Mouse (Mus musculus) MEL-GATA-1-ER (cell line): ENCODE measurements around the gene Mllt10.
A peak's percentile ranks its signal among the peaks of the same experiment; 100 is the strongest.

Experiments used
- DNase-seq: peaks from one replicate; pipeline ENCODE4 v3.0.0-alpha.2; 2012; ENCODE audit warnings: low read depth; ENCODE audit errors: extremely low read depth

Mllt10 gene

DNA sequence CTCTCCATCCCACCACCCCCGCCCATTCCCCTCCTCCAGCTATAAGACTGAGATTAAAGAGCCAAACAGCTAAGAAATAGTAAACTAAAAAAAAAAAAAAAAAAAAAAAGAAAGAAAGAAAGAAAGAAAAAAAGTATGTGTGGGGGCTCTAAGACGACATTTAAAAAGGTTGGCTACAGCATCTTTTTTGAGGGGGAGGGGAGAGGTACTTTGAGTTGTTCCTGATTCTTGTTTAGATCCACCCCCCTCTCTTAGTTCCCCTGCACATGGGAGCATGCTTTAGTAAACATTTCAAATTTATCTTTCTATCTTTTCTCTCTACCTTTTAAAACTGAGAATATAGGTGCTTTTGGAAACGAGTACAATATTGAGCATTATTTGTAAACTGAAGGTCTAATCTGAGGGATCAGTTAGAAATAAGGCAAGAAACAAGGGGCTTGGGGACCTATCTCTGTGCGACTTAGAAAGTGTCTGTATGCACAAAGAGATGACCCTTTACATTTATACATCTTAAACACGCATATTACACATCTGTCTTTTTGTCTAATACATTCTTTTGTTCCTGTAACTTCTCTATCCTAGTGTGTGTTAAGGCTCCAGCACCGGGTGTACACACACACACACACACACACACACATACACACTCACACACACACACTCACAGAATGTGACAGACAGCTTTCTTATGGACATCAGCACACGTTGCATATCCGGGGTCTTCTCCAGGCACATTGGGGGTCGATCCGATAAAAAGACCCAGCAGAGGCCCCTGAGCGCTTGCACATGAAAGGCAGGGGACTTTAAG is 3.8 kb upstream of the Mllt10 start:
- DNase-seq = no peak

DNA sequence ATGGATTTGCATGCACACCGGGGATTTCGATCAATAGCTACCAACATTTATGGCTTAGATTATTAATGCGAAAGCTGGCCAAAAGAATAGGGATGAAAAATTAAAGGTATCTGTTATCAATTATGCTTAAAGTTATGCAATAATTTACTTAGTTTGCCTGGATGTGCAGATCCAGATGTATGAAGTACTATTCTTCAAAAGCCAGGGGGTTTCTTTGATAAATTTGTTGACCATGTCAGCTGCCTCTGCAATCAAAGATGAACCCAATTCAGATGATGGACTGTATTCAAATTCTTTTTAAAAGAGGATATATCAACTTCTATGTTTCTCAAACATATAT is 3.2 kb upstream of the Mllt10 start:
- DNase-seq = no peak

DNA sequence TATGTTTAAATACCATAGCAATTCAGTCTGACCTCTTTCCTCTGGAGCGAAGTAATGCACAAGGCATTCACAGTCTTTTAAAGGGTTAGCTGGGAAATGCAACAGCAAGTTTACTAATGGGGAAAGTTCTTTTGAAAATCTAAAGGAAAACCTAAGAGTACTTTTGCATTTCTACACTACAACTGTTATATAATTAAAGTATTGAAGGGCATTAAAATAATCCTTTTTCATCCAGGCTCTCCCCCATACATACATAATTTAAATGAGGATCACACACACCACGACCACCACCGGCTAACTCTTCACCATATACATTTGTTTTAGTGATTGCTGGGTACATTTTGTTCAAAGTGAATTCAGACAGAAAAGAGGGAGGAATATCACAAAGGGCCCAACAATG is 2.5 kb upstream of the Mllt10 start:
- DNase-seq = no peak

DNA sequence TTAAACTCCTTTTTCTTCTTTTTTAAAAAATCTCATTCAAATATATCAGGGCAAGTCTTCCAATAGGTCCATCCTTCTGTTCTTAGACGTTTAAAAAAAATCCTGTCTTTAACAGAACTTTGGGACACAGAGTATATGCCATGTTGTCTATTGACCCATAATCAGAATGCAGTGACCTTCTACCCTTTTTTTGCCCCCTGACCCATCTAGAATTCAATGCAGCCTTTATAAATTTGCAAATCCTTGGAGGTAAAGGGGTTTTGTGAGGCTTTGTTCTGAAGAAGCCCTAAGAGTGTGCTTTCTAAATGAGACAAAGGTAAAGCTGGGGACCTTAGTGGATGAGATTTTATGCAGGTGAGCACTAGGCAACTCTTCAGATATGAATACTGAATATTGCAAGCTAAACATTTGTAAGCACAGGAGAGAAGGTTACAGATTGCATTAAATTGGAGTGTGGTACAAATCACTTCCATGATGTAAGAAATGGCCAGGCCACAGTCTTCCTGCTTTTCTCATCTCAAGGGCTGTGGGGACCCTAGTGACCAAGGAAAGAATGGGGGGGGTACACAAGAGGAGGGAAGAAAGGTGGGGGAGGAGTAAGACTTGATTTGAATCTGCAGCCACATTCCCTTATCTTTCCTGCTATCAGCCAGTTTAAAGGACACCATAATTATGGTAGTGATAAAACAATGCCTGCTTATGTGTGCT is 1.6 kb upstream of the Mllt10 start:
- no peak for DNase-seq

DNA sequence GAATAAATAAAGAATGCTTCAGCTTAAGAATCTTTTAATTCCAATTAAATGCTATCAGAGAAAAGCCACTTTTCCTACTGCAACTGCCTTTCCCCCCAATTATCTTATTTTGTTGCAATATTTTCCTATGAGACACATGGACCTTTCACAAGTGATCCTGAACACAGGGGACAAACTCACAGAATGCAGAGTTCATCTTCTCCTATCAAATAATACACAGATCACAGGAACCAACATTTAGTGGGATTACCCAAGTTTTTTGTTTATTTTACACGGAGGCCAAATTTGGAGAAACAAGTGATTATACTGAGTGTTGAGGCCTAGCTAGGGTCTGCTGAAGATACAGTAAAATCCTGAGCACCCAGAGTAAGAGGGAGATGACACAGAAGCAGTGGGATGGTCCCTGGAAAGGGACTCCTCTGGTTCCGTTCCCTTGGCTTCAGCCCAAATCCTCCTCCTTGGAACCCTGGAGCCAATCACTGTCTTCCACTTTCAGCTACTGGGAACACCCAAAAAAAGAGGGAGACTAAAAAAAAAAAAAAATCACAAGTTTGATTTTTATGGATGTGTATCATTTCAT is 996 bp upstream of the Mllt10 start:
- DNase-seq = no peak

DNA sequence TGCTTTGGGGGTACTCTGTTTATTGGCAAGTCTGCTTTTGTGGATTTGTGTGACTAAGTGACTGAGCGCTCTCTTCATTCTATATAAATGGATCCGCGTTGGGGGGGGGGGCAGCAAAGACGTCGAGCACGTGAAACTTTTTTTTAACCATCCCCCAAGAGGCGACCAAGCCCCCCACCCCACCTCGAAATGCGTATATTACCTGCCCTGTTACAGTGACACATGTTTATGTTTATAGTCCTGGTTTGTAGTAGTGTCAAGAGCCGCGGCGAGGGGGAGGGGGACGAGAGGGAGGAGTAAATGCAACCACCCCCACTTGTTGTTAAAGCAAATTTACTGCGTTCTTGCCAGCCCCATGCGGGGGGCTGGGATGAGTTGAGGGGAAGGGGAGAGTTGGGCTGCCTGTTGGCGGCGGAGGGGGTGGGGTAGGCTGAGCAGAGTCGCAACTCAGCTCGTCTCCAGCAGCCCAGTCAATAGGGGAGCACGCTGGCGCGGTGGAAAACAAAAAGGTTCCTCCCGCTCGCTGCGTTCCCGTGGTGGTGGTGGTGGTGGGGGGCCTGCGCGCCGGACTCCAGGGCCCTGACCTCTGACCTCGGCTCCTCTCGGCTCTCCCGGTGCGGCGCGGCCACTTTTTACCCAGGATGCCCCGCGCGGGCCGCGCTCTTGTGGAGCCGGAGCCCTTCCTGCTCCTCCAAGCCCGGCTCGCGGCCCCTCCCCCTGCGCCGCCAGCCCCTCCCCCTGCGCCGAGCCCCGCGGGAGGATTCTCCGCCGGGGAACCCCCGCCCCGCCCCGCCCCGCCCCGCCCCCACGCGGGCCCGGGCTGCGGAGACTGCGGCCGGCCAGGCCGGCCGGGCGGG is 1.1 kb downstream of the Mllt10 start:
- DNase-seq = no peak

DNA sequence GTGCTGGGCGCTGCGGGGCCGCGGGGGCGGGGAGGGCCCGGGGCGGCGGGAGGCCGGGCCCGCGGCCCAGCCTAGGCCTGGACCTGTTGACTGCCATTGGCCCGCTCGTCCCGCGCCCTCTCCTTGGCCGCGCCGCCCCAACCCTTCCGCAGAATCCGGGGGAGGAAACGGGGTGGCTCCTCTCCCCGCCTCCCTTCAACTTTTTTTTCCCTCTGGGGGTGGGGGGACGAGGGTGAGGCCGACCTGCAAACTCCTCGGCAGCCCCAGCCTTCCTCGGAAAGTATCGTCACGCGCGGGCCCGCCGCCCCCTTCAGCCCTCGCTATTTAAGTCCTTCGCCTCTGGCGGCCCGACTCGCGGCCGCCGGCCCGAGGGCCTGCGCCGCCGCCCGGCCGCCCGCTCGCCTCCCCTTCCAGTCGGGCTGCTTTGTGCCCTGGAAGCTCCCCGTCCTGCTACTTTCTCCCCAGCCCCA is 1.8 kb downstream of the Mllt10 start:
- peak; percentile 72 for DNase-seq

DNA sequence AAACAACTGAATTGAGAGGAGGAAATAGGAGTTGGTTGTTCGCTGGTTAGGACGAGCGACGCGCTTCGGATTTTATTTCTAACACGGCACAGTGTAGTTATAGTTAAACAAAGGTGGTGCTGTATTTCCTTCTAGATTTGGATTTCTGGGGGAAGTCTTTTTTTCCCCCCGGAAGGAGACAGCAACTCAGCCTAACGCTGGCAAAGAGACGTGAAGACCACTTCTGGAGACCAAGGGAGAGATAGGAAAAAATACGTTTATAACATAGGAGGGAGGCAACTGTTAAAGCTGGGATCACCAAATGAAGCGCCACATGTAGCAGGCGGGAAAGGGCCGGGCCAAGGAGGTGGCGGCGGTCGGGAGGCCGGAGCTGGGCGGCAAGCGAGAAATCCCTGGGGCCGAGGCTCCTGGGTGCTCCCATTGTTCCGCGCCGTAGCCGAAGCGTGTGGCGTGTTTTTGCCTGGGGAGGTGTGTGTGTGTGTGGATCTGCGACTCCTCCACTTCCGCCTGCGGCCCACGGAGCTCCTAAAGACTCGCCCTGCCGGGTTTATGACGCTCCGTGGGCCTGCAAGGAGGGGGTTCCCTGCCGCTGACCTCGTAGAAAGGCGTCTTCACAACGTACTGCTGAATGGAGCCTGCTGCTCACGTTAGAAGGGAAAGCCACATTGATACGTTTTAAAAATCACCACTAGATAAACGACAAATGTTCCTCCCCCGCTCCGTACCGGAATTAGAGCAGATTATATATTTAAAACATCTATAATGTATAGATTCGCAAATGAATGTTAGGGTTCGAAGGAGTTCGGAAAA is 2.5 kb downstream of the Mllt10 start:
- no peak for DNase-seq

DNA sequence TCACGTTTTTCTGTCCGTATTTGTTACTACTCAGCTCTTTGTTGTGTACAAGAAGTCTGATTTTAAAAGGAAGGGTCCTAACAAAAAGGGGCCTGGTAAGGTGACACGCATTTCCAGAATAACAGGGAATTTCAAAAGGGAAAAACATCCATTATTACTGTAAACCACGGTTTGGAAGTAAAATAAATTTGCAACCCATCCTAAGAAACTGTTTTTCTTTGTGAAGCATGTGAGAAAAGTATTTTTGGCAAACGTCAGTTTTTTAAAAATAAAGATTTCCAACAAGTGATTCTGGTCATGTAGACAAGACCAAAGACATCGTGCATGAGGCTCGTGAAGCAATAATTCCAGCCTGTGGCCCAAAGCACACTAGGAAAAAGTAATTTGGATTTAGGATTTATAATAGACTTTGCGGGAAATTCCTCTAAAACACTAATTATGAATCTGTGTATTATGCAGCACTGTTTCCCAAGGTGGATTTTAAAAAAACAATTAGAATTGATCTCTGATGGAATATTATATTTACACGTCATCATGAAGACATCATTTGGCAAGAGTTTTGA is 3.2 kb downstream of the Mllt10 start:
- no peak for DNase-seq

DNA sequence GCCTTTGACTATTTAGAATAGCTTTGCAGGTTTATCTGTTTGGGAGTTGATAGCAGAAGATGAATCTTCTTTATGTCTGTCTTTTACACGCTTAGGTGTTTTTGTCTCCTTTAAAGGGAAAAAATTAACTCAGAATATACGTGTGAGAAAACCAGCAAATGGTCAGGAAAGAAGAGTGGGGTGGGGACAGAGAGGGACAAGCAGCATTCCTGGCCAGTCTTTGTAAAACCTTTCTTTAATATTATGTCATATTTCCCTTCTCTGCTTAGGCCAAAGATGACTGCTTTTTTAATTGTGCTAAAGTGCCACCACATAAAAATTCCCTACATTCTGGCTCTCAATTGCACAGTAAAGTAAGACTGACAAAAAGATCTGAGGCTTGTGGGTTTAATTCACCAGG is 4.0 kb downstream of the Mllt10 start:
- DNase-seq = no peak

DNA sequence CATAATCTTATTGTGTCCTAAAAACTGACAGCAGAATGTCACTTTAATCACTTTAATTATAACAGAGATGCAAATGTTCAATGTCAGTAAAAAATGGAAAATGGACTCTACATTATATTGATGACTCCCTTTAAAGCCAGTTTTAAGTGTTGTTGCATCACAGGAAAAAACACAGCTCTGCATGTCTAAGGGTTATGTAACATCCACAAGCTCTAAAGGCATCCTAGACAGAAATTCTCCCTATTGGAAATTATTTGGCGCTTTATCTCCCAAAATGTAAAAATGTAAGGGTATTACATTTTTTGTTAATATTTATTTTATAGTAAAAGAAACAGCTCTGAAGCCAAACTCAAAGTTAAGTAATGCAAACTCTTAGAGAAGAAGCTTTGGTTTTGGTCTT is 4.9 kb downstream of the Mllt10 start:
- DNase-seq = no peak

DNA sequence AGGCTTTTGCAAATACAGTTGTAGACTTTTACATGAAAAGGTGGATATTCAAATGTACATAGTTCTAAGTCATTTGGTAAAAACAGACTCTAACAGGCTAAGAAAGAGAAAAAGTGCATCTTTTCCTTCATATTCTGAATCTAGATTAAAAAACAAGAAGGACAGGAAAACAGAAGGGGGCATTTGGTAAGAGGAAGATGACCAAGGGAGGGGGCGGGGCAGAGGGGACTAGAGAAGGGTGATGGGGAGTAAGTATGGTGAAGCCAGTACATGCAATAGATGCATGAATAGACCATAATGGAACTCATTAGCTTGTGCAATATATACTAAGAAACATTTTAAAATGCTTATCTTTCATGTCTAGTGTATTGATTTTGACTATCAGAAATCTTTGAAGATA is 5.4 kb downstream of the Mllt10 start:
- no peak for DNase-seq

DNA sequence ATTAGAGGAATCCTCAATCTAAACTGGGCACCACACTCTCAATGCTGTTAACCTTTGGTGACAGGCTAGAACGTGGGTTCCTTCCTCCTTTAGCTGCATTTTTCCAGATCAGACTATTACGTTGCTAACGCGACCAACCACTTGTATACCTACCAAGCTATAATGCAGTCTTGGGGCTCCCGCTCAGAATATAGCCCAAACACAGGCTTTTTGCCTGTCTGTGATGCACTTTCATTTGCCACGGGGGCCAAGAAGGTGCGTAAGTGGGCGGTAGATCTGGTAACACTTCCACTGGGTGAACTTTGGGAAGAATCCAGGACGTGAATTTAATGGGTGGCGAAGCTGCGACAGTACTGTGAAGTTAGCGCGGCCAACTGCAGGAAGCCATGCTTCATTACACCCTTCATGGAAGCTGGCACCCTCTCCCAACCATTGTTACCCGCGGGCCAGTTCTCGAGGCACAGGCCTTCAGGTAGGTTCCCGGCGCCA is 8.8 kb downstream of the Mllt10 start:
- DNase-seq = peak; percentile 81

DNA sequence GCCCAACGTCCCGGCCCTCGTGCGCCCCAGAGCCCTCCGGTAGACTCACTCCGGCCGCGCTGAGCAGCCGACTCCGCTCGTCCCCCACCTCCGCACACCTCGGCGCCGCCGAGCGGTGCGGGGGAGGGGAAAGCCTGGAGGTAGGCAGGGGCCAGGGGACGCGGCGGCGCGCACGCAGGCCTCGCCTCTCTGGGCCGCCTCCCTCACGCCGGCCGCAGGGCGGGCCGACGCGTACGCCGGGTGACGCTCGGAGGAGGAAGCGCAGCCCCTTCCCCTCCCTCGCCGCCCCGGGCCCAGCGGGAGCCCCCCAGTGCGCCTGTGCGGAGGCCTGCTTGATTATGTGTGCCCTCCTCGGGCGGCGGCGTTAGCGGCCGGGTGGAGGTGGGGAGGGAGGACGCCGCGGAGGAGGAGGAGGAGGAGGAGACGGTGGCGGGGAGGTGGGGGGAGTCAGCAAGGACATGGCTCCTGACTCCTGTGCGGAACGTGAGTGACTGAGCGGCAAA is 9.4 kb downstream of the Mllt10 start:
- DNase-seq = peak; percentile 57

DNA sequence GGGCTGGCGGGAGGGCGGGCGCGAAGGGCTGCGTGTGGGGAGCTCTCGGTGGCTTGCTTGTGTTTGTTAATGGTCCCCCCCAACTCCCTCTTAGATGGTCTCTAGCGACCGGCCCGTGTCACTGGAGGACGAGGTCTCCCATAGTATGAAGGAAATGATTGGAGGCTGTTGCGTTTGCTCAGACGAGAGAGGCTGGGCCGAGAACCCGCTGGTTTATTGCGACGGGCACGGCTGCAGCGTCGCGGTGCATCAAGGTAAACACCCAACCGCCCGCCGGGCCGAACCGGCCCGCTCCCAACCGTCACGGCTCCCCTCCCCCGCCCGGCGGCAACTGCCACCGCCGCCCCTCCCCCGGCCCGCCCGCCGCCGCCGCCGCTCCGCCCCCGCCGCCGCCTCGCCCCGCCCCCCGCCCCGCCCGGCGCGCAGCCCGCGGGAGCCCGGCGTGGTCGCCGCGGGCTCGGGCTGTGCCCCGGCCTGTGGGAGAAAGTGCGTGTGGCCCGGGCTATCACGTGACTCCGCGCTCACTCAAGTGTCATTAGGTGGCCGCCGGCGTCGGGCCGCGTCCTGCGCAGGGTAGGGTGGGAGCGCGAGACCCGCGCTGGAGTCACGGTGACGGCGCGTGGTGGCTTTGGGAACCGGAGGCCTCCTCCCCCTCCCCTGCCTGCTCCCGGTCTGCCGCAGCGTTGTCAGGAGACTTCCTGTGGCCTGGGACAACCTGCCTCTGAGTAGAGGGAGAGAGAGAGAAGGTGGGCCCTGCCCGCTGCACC is 10.1 kb downstream of the Mllt10 start:
- peak; percentile 46 for DNase-seq

DNA sequence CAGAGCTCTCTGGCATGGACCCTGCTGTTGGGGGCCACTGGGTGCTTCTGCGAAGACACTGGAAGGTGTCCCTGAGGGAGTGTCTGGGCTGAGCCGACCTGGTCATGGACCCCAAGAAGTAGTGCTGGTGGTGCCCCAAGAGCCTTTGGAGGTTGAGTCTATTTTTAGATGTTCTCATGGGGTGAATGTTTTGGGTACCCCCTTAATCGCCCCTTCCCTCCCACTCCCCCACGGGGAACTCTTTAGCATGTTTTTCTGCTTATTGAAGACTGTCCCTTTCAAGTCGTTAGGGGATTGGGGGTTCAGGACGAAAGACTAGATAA is 10.6 kb downstream of the Mllt10 start:
- DNase-seq = no peak

DNA sequence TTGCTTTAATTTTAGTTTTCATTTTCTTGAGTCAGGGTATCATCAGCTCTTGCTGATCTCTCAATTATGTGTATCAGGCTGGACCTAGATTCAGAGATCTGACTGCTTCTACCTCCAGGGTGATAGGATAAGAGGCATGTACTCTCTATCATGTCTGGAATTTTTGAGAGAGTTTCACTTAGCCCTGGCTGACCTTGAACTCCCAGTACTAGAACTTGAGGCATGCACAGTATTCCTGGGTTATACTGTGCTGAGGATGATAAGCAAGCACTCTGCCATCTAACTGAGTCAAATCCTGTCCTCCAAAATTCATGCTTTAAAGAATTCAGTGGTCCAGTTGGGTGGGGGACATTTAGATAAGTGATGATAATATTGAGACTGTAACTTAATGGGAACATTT is 11.4 kb downstream of the Mllt10 start:
- no peak for DNase-seq

DNA sequence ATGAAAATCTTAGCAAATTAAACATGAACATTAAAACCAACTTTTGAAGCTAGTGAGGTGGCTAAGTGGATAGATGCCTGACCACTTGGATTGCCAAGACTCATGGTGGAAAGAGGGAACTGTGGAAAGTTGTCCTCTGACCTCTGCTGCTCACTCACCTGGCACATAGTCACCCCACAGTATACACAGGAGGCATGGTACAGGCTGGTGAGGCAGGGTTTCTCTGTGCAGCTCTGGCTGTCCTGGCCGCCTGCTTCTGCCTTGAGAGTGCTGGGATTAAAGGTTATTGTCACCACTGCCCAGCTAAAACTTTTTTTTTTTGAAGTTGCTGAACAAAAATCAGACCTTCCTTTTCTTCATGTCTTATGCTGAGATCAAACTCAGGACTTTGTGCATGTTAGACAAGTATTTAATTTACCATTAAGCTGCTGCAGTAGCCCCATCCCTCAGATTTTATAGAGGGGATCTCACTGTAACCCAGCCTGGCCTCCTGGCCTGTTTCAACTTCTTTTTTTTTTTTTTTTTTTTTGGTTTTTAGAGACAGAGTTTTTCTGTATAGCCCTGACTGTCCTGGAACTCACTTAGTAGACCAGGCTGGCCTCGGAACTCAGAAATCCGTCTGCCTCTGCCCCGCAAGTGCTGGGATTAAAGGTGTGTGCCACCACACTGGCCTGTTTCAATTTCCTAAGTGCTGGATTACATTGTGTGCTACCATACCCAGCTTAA is 13.2 kb downstream of the Mllt10 start:
- DNase-seq = no peak

DNA sequence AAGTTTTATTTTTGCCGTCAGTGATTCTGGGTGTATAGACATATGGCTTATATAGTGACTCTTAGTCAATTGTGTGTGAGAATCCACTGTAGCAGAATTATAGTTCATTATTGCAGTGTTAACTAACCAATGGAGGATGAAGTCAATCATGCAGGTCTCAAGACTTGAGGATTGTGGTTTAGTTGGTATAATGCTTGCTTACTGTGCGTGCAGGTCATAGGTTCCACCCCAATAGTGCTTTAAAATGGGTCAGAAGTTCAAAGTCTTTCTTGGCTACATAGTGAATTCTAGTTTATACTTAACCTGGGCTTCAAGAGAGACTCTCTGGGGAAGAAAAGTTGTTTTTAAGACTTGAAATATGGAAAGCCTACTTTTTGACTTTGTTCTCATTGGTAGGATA is 16.9 kb downstream of the Mllt10 start:
- DNase-seq = no peak
